Mouse (Mus musculus) adrenal gland, postnatal 36 days (tissue): Measurements from ENCODE around the gene Nol12. TPM values are rescaled to one million over a fixed set of nuclear protein-coding genes. Genes with fewer than 3 reads are reported as not detected.

ENCODE experiments used
- DNase-seq, 2 experiments: peaks; one replicate each; pipeline ENCODE4 v3.0.0; 2021; ENCODE audit warnings: mixed read lengths in 1 of 2
- microRNA-seq: library from miRNA; unstranded; fragments of <30 nt; microRNA quantifications from one replicate; pipeline ENCODE4 v1.2.0, GENCODE M21; 2021
- total RNA-seq, 2 experiments: library from RNA; stranded (reverse); gene quantifications; 2 replicates each; pipeline ENCODE4 v1.2.3; 2021

Nol12 gene
- total RNA-seq, 2 experiments from 2014 or later, result 41.5 to 47.4 TPM

DNA sequence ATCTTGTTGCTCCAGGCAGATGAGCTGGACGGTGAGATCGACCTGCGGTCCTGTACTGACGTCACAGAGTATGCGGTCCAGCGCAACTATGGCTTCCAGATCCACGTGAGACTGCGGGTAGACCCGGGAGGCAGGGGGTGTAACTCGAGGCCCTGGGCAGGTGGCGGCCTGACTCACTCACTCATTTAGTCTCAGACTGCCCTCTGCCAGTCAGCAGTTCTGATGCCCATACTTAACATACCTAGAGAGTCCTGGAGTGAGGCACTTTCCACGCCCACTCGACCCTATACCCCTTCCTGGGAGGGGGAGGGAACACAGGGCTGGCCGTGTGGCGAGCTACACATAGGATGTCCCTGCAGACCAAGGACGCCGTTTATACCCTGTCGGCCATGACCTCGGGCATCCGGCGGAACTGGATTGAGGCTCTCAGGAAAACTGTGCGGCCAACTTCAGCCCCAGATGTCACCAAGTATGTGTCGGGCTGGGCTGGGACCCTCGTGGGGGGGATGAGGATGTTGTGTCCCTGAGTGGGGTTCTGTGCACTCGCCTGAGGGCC is 56.3 kb downstream of the Nol12 start:
- DNase-seq, result no peak

DNA sequence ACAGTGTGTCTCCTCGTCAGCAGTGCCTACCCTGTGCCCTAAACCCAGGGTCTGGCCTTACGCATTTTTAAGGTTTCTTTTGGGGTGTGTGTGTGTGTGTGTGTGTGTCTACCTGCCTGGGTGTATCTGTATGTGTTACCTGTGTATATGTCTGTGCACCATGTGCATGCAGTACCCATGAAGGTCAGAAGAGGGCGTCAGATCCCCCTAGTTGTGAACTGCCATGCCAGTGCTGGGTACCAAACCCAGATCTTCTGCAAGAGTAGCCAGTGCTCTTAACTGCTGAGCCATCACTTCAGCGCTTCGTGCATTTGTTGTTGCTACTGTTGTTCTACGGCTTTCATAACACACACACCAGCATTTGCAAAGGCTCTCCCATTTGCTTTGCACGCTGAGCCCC is 57.5 kb downstream of the Nol12 start:
- DNase-seq, result no peak

DNA sequence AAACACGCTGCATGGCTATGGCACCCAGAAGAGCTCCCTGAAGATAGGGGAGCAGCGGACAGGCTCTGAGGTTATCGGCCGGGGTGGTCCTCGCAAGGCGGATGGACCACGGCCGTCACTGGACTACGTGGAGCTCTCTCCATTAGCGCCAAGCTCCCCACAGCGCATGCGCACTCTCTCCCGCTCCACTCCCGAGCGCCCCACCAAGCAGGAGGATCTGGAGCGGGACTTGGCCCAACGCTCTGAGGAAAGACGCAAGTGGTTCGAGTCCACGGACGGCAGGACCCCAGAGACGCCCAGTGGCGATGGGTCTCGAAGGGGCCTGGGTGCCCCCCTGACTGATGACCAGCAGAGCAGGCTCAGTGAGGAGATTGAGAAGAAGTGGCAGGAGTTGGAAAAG is 58.2 kb downstream of the Nol12 start:
- DNase-seq, result no peak

Small RNA genes within 50 kb of the gene (microRNA-seq; reads per million reads assigned to microRNA genes)
- not detected for gene Mir6955

Other genes starting within 250 kb of the Nol12 start
- 1 to 10 TPM; 2.7 to 3.0 TPM for gene Elfn2, start 216.2 kb upstream of the Nol12 start, total RNA-seq
- gene Mfng, start 161.5 kb upstream of the Nol12 start, total RNA-seq, result 10 to 100 TPM; 12.3 to 16.7 TPM
- gene Card10, start 131.9 kb upstream of the Nol12 start, total RNA-seq, result 1 to 10 TPM; 5.9 to 9.8 TPM
- 10 to 100 TPM; 36.8 to 52.6 TPM for gene Cdc42ep1, start 92.3 kb upstream of the Nol12 start, total RNA-seq
- under 1 TPM; 0.53 to 0.56 TPM for gene Lgals2, start 79.4 kb upstream of the Nol12 start, total RNA-seq
- gene Gga1, start 57.7 kb upstream of the Nol12 start, total RNA-seq, result 10 to 100 TPM; 56.0 to 57.3 TPM
- gene Gm49510, start 35.3 kb upstream of the Nol12 start, total RNA-seq, result not detected
- gene Sh3bp1, start 35.2 kb upstream of the Nol12 start, total RNA-seq, result 1 to 10 TPM; 7.2 to 8.5 TPM
- gene Pdxp, start 21.0 kb upstream of the Nol12 start, total RNA-seq, result 1 to 10 TPM; 3.3 to 3.7 TPM
- gene Lgals1, start 8.2 kb upstream of the Nol12 start, total RNA-seq, result 100 to 1,000 TPM; 303 to 486 TPM
- 100 to 1,000 TPM; 111 to 142 TPM for gene Triobp, start 12.8 kb downstream of the Nol12 start, total RNA-seq
- 100 to 1,000 TPM; 127 to 173 TPM for gene H1f0, start 93.5 kb downstream of the Nol12 start, total RNA-seq
- under 1 TPM; 0.30 to 0.36 TPM for gene Galr3, start 107.0 kb downstream of the Nol12 start, total RNA-seq
- 10 to 100 TPM; 18.9 to 27.0 TPM for gene Ankrd54, start 128.0 kb downstream of the Nol12 start, total RNA-seq
- gene Eif3l, start 140.2 kb downstream of the Nol12 start, total RNA-seq, result 100 to 1,000 TPM; 140 to 156 TPM
- gene Micall1, start 174.0 kb downstream of the Nol12 start, total RNA-seq, result 10 to 100 TPM; 41.3 to 51.4 TPM
- 100 to 1,000 TPM; 137 to 143 TPM for gene Polr2f, start 206.1 kb downstream of the Nol12 start, total RNA-seq
- gene 1700088E04Rik, start 206.3 kb downstream of the Nol12 start, total RNA-seq, result 1 to 10 TPM; 5.5 to 7.3 TPM
- 1 to 10 TPM; 1.3 to 1.8 TPM for gene Sox10, start 230.3 kb downstream of the Nol12 start, total RNA-seq